Mouse (Mus musculus) midbrain, embryonic 12.5 days (tissue): Measurements from ENCODE around the gene Rwdd3. TPM values are rescaled to one million over a fixed set of nuclear protein-coding genes. Genes with fewer than 3 reads are reported as not detected.

Experiments
- ATAC-seq: fragments of 200-750 bp; cut with Nextera tagmentation; 2 replicates; pipeline ENCODE4 v1.8.0; 2017; ENCODE audit warnings: low read depth, moderate TSS enrichment, moderate library complexity; ENCODE audit not compliant: low FRiP score
- H3K27ac ChIP-seq: fragments of 300-500 bp; sonication (generic); replicated peaks from 2 replicates; pipeline ENCODE4 v1.5.1; 2016; ENCODE audit warnings: mild to moderate bottlenecking
- H3K27me3 ChIP-seq: fragments of 300-500 bp; sonication (generic); 2 replicates; pipeline ENCODE4 v1.6.1; 2016; ENCODE audit warnings: mild to moderate bottlenecking
- H3K36me3 ChIP-seq: fragments of 300-500 bp; sonication (generic); 2 replicates; pipeline ENCODE4 v1.6.1; 2016
- H3K4me1 ChIP-seq: fragments of 300-500 bp; sonication (generic); 2 replicates; pipeline ENCODE4 v1.6.1; 2016
- H3K4me2 ChIP-seq: fragments of 300-500 bp; sonication (generic); replicated peaks from 2 replicates; pipeline ENCODE4 v1.6.1; 2016; ENCODE audit warnings: mild to moderate bottlenecking, moderate library complexity
- H3K4me3 ChIP-seq: fragments of 300-500 bp; sonication (generic); 2 replicates; pipeline ENCODE4 v1.5.1; 2016; ENCODE audit warnings: mild to moderate bottlenecking
- H3K9ac ChIP-seq: fragments of 300-500 bp; sonication (generic); replicated peaks from 2 replicates; pipeline ENCODE4 v1.6.1; 2016; ENCODE audit warnings: mild to moderate bottlenecking, moderate library complexity
- H3K9me3 ChIP-seq: fragments of 300-500 bp; sonication (generic); 2 replicates; pipeline ENCODE4 v1.6.1; 2016; ENCODE audit warnings: mild to moderate bottlenecking
- WGBS: fragments of 180-500 bp; shearing (Covaris S2); methylation state at CpG from one replicate; pipeline ENCODE4 v1.1.7; 2016; 5-methylcytosine and 5-hydroxymethylcytosine counted together
- polyA plus RNA-seq: library from polyadenylated mRNA; unstranded; fragments of >200 nt; fragmentation: Nextera tagmentation; extraction: Ambion mirVana; gene quantifications from 2 replicates; pipeline ENCODE4 v1.2.1, GENCODE M21; 2016

Gene Rwdd3
- polyA plus RNA-seq: 4.4 and 5.0 TPM in 2 replicates

DNA sequence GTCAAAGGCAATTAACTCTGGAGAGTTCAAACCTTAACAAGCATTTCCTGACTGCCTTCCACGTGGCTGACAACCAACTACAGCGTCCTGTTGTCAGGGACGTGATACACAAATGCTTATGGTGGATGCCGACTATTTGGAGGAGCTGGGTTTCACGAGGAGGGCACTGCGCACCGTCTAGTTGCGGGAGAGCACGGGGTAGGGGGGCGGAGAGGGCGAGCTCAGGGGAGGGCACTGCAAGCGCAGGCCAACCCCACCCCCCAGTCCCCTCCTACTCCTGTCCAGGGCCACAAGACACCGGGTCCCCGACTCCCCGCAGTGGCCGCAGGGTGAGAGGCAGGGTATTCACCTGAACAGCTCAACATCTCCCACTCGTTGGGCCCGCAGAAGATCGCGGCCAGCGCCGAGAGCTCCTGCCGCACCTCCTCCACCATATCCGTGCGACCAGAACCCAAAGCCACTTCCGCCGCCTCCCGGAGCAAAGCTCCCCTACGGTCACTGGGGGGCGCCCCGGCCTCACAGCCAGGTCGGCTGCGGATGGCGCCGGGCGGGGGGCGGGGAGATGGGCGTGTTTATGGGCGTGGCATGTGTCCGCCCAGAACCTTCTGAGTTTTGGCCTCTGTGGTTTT lies at the start of gene Rwdd3:
Gene Rwdd3 (minus strand): TSS at position 453 of the 629 bp plus-strand sequence.
- WGBS: under 1% methylated on average over 39 of the region's 40 CpGs
- Histone ChIP-seq H3K9ac (peak within 1 kb of the TSS; percentile 65), H3K27me3 (no peaks in the 10 kb centered on the region), H3K36me3 (no peaks in the 10 kb centered on the region), H3K4me3 (peak within 1 kb of the TSS; percentile 63), H3K27ac (no peak within 1 kb of the TSS), H3K9me3 (no peaks in the 10 kb centered on the region), H3K4me1 (peaks cover 9% of the 10 kb centered on the region; the same call in 1 of the 2 replicates), H3K4me2 (peak within 1 kb of the TSS; percentile 83)
- peak; percentile 93 for ATAC-seq

DNA sequence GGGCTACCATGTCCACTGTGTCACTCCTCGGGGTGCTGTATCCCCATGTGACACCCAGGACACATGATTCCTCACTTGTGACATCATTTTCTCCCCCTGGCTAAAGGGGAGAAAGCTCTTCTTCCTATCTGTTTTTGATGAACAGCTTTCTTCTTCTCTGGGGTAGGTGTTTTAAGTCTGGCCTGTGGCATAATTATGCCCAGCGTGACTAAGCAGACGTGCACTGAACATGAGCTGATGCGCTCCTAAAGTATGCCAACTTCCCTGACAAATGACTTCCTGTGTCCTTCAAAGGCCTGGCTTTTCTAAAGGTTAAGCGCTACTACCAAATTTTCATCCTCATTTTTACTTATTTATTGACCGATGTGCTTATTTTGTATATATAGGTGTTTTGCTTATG lies 45.5 kb upstream of the Rwdd3 start:
- Histone ChIP-seq H3K9ac (no peak overlapping the region), H3K27ac (no peak overlapping the region), H3K4me3 (no peak overlapping the region), H3K36me3 (no peaks in the 10 kb centered on the region), H3K27me3 (no peaks in the 10 kb centered on the region), H3K9me3 (no peaks in the 10 kb centered on the region), H3K4me2 (no peak overlapping the region), H3K4me1 (peaks cover 6% of the 10 kb centered on the region; the same call in 1 of the 2 replicates)
- ATAC-seq: no peak
- 89% methylated on average over 6 of the region's 6 CpGs for WGBS

DNA sequence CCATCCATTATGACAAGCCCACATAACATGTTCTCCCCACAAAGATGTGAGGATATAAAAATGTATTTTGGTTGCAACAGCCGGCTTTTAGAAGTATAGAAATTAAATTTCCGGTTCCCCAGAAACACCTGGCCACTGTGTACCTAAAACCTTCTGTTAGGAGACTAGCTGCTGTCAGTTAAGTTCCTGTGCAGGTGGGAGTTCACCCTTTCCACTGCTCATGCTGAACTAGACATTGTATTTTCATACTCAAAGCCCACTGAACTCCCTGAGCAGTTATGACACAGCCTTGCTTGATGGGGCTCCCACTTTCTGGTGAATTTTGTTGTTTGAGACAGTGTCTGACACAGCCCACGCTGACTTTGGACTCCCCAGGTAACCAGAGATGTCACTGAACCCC lies 42.0 kb upstream of the Rwdd3 start:
- 87% methylated on average over 3 of the region's 3 CpGs for WGBS
- H3K4me2 ChIP-seq: no peak overlapping the region
- no peaks in the 10 kb centered on the region for H3K36me3 ChIP-seq
- H3K27ac ChIP-seq: no peak overlapping the region
- no peak for ATAC-seq
- no peaks in the 10 kb centered on the region for H3K9me3 ChIP-seq
- H3K9ac ChIP-seq: no peak overlapping the region
- H3K4me3 ChIP-seq: no peak overlapping the region
- H3K4me1 ChIP-seq: peaks cover 6% of the 10 kb centered on the region; the same call in 1 of the 2 replicates
- H3K27me3 ChIP-seq: no peaks in the 10 kb centered on the region

DNA sequence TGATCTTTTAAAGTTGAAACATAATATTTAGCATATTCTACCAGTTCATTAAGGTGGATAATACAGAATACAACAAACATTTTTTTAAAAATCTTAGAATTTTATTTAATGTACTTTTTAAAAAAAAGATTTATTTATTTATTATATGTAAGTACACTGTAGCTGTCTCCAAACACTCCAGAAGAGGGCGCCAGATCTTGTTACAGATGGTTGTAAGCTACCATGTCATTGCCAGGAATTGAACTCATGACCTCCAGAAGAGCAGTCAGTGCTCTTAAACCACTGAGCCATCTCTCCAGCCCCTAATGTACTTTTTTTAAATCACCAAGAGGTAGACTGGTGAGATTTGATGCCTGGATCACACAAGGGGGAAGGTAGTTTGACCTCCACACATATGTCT lies 40.7 kb upstream of the Rwdd3 start:
- Histone ChIP-seq H3K27ac (no peak overlapping the region), H3K9me3 (no peaks in the 10 kb centered on the region), H3K4me3 (no peak overlapping the region), H3K9ac (no peak overlapping the region), H3K27me3 (no peaks in the 10 kb centered on the region), H3K4me1 (peaks cover 6% of the 10 kb centered on the region; the same call in 1 of the 2 replicates), H3K4me2 (no peak overlapping the region), H3K36me3 (no peaks in the 10 kb centered on the region)
- ATAC-seq: no peak
- WGBS: 40% methylated on average over 1 of the region's 1 CpGs

DNA sequence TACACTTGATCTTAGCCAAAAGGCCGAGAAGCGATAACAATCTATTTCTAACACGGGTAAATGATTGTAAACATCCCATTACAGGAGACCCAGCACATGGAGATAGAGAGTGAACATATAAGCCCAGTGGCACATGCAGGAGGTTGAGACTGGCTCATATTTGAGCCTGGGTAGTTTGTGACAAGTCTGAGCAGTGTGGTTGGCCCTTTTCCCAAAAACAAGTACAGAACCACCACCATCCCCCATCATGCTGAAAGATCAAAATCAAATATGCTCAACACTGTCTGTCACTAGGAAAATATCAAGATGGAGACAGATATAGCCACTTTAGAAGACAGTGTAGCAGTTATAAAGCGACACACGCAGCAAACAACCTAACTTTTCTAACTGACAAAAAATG lies 37.5 kb upstream of the Rwdd3 start:
- H3K9ac ChIP-seq: no peak overlapping the region
- no peak overlapping the region for H3K27ac ChIP-seq
- no peaks in the 10 kb centered on the region for H3K27me3 ChIP-seq
- H3K4me3 ChIP-seq: no peak overlapping the region
- WGBS: 97% methylated on average over 5 of the region's 5 CpGs
- no peak for ATAC-seq
- H3K4me2 ChIP-seq: no peak overlapping the region
- H3K4me1 ChIP-seq: no peaks in the 10 kb centered on the region
- no peaks in the 10 kb centered on the region for H3K9me3 ChIP-seq
- no peaks in the 10 kb centered on the region for H3K36me3 ChIP-seq

DNA sequence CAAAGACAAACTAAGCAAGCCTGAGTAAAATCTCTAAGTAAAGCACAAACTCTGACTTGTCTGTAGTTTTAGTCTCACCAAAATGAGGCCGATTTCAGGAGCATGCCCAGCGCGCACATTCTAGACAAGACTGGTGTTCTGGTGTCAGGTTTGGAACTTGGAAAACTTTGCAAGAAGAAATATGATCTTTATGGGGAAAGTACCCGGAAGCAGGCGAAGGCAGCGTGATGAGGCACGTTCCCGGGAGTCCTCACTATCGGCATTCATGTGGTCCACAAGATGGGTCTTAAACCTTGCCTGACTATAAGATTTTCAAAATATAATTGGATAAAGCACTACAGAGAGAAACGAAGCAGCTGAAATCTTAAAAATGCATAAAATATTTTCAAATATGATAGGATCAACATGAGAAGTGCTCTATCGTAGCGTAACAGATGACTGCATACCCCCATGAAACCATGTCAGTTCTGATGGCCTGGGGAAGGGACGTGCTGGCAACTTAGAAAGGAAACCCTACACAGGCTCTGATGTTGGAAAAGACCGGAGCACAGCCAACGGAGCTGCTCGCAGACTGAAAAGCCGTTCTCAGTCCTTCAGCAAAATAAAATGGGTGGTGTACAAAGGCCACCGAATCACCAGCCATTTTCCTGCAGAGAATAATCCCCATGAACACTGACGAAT lies 34.8 kb upstream of the Rwdd3 start:
- 89% methylated on average over 19 of the region's 19 CpGs for WGBS
- H3K4me2 ChIP-seq: no peak overlapping the region

DNA sequence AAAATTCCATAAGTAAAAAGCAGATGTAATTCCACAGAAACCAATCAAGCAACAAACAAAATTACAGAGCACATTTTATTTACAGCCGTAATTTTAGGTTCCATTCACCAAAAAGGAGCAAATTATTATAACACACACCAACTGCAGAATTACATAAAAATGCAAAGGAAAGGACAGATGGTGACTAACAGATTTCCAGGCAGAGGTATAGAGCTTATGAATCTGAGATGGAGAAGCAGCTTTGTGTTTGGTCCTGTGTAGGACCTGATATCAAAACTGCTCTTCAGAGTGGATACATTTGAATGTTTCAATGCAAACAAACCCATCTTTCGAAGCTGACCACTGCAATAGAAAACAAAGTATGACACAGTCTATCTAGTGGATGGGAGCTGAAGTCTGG lies 31.1 kb upstream of the Rwdd3 start:
- H3K4me1 ChIP-seq: no peaks in the 10 kb centered on the region
- H3K4me3 ChIP-seq: no peak overlapping the region
- ATAC-seq: no peak
- no peaks in the 10 kb centered on the region for H3K27me3 ChIP-seq
- no peak overlapping the region for H3K27ac ChIP-seq
- no peak overlapping the region for H3K9ac ChIP-seq
- H3K9me3 ChIP-seq: no peaks in the 10 kb centered on the region
- H3K4me2 ChIP-seq: no peak overlapping the region
- H3K36me3 ChIP-seq: no peaks in the 10 kb centered on the region
- 87% methylated on average over 2 of the region's 2 CpGs for WGBS

More for the DNA sequence above, 34.8 kb upstream of the Rwdd3 start:
- H3K36me3 ChIP-seq: no peaks in the 10 kb centered on the region
- H3K9ac ChIP-seq: no peak overlapping the region
- no peaks in the 10 kb centered on the region for H3K4me1 ChIP-seq
- H3K27ac ChIP-seq: no peak overlapping the region
- H3K27me3 ChIP-seq: no peaks in the 10 kb centered on the region
- ATAC-seq: no peak
- H3K4me3 ChIP-seq: no peak overlapping the region
- no peaks in the 10 kb centered on the region for H3K9me3 ChIP-seq

DNA sequence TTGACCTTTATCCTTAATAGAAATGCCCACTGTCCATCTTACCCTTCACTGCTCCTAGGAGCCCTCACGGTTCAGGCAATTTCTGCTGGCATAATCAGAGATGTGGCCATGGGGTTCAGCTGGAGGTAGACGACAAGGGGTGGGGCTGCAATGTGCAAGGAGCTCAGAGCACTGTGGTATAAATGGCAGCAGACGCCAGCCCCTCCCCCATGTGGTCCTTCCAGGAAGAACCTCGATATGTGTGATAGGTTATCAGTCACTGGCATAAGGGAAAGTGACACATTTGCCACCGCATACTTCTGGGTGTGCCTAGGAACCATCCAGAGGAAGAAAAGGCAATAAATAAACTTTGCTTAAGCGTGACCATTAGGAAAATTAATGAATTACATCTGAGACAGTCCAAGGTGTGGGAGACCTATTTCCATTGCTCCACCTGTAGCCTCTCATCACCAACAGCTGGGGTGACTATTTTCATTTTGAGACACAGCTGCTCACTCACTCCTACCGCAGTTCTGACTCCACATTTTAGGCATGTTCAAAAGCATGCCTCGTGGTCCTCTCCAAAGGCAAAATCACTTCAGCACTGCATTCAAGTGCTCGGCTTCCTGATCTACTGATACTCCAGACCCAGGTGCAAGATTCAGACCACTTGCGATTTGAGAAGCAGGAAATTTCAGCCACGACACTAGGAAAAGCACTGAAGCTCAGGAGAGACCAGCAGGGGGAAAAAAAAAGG lies 29.7 kb upstream of the Rwdd3 start:
- Histone ChIP-seq H3K4me3 (no peak overlapping the region), H3K27me3 (no peaks in the 10 kb centered on the region), H3K4me2 (no peak overlapping the region), H3K4me1 (no peaks in the 10 kb centered on the region), H3K9ac (no peak overlapping the region), H3K27ac (no peak overlapping the region), H3K36me3 (no peaks in the 10 kb centered on the region), H3K9me3 (no peaks in the 10 kb centered on the region)
- 66% methylated on average over 11 of the region's 11 CpGs for WGBS
- ATAC-seq: peak; percentile 34; the same call in 1 of the 2 replicates

DNA sequence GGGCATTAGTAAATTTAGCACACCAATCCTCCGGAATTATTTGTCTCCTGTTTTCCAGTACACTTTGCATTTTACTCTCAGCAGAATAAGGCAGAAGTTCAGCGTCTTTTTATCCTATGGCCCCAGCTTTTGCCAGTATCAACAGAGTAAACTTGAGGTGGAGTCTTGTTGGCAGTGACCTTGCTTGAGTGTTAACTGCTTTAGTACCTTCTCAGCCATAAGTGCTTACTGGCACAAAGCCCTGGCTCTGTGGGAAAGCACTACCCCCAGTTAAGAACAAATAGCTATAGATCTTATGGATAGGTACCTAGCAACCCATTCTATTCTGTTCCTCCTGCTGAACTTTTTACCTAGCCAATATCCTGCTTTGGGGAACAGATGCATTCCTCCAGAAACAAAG lies 17.7 kb upstream of the Rwdd3 start:
- Histone ChIP-seq H3K27me3 (no peaks in the 10 kb centered on the region), H3K4me3 (no peak overlapping the region), H3K9me3 (no peaks in the 10 kb centered on the region), H3K27ac (no peak overlapping the region), H3K4me1 (no peaks in the 10 kb centered on the region), H3K9ac (no peak overlapping the region), H3K36me3 (no peaks in the 10 kb centered on the region), H3K4me2 (no peak overlapping the region)
- no peak for ATAC-seq
- 84% methylated on average over 2 of the region's 2 CpGs for whole genome bisulfite sequencing

DNA sequence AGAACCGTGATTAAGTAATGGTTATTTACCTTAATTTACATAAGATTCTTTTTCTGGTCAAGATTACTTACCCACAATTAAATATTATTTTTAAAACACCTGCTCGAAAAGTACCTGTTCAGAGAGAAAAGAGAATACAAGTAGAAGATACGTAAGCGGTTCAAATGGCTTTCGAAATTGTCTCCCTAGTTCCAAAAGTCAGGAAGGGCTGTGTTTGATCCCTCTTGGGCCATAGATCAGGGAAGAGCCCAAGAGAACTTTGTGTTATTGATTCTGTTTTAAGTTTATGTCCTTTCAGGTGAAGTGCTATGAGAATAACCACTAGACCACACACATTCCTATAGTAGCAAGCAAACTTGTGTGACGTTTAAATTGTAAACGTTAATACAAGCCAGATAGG lies 16.0 kb upstream of the Rwdd3 start:
- ATAC-seq: no peak
- Histone ChIP-seq H3K27me3 (no peaks in the 10 kb centered on the region), H3K9me3 (no peaks in the 10 kb centered on the region), H3K4me1 (no peaks in the 10 kb centered on the region), H3K36me3 (no peaks in the 10 kb centered on the region), H3K27ac (no peak overlapping the region), H3K4me3 (no peak overlapping the region), H3K4me2 (no peak overlapping the region), H3K9ac (no peak overlapping the region)
- 91% methylated on average over 7 of the region's 7 CpGs for WGBS

DNA sequence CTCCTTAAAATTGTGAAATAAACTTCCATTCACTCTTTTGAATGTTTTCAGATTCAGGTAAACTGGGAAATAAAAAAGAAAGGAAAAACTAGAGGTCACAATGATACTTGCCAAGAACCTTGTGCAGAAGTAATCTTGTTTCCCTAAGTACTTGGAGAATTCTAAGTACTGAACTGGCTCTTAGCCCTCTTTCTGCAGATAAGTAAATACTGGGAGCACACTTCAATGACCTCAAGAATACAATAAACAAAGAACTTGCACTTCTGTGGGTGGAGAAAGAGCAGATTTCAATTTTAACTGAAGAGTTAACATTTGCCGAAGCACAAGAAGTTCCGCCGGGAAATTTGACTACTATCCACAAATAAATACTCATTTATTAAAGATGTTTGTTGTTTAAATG lies 15.4 kb upstream of the Rwdd3 start:
- no peaks in the 10 kb centered on the region for H3K9me3 ChIP-seq
- H3K4me3 ChIP-seq: no peak overlapping the region
- H3K36me3 ChIP-seq: no peaks in the 10 kb centered on the region
- WGBS: 76% methylated on average over 3 of the region's 3 CpGs
- no peak overlapping the region for H3K9ac ChIP-seq
- H3K4me2 ChIP-seq: no peak overlapping the region
- H3K27ac ChIP-seq: no peak overlapping the region
- no peaks in the 10 kb centered on the region for H3K27me3 ChIP-seq
- ATAC-seq: no peak
- H3K4me1 ChIP-seq: no peaks in the 10 kb centered on the region

DNA sequence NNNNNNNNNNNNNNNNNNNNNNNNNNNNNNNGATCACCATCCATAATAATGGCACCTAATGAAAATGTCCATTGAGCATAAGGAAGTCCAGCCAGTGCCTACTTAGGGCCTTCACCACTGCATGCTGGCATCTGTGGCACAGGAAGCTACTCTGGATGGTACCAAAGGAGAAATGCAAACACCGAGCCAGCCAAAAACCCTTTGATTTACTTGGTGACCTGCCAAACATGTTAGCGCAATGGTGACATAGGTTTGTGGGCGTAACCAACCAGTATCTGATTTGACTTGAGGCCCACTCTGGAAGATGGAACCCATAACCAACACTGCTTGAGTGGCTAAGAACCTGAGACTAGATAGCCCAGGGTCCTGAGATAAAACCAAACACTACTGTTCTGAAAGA lies 13.7 kb upstream of the Rwdd3 start:
- ATAC-seq: no peak
- H3K9ac ChIP-seq: no peak overlapping the region
- no peaks in the 10 kb centered on the region for H3K27me3 ChIP-seq
- no peak overlapping the region for H3K27ac ChIP-seq
- 93% methylated on average over 3 of the region's 3 CpGs for whole genome bisulfite sequencing
- no peak overlapping the region for H3K4me3 ChIP-seq
- H3K4me2 ChIP-seq: no peak overlapping the region
- no peaks in the 10 kb centered on the region for H3K36me3 ChIP-seq
- no peaks in the 10 kb centered on the region for H3K9me3 ChIP-seq
- no peaks in the 10 kb centered on the region for H3K4me1 ChIP-seq
